Mouse (Mus musculus) embryo, embryonic 10 days (tissue): ENCODE results near the gene Baiap2.

Source experiments
- DNase-seq: peaks from one replicate; pipeline ENCODE4 v3.0.0-alpha.2; 2015; ENCODE audit warnings: low spot score

Baiap2 gene

DNA sequence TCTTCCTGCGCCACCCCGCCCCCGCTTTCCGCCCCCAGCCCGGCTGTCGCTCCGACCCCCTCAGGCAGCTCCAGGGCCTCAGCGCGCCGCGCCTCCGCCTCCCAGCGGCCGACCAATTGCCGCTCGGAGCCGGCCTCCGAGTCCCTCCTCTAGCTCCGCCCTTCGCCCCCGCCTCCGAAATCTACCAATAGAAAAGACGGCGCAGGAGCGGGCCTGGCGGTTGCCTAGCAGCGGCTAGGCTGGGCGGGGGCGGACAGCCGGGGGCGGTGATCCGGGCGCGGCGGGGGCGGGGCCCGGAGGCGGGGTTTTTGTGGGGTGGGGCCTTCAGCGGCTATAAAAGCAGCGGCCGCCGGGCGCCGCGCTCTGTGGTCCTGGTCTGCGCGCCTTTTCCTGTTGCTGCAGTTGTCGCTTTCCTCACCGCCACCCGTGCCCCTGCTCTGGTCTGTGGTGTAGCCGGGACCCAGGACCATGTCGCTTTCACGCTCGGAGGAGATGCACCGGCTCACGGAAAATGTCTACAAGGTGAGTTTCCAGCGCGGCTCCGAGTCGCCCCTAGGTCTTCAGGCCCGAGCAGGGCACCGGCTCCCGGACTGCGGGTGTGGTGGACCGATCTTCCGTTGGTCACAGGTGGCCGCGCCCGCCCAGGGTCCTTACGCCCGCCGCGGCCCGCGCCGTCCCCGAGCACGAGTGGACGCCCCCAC, at the start of gene Baiap2:
Gene Baiap2, plus strand, starts transcription at position 37 of the 701 bp plus-strand sequence.
- peak; percentile 98 for DNase-seq

DNA sequence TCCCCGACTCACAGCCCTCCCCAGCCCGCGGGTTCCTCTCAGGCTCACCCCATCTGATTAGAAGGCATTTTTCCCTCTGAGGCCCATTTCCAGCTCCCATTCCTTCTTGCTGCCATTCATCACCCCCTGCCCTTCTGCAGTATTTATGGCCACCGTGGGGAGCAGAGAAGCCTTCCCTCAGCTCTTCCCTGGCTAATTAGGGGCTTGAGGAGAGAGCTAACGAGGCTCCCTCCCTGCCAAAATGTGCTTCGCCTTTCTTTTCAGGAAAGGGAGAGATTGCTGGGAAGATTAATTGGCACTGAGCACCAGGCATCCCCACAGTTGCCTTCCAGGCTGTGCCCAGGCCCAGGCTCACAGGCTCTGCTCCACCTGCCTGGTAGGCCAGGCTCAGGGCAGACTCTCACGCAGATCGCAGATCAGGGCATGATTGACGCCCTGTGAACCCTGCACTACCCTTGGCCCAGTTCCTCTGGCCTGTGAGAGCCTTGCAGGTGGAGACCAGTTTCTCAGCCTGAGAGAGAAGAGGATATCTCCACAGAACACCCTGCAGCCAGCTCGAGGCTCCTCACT, 48.8 kb upstream of the Baiap2 start:
- no peak for DNase-seq

DNA sequence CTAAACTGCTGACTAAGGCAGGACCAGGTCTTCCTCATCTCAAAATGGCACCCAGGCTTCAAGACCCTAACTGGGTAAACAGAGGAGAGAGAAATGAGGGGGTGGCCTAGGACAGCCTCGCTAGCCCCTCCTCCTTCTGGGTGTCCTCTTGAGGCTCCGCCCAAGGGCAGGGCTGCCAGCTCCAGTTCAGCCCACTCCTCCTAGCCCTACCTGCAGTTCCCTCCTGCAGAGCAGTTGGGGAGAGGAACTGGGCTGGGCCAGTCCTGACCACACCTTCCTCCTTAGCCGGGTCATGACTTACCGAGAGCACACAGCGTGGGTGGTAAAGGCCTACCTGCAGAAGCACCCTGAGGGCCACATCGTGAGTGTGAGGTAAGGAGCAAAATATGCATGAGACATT, 47.9 kb upstream of the Baiap2 start:
- no peak for DNase-seq

DNA sequence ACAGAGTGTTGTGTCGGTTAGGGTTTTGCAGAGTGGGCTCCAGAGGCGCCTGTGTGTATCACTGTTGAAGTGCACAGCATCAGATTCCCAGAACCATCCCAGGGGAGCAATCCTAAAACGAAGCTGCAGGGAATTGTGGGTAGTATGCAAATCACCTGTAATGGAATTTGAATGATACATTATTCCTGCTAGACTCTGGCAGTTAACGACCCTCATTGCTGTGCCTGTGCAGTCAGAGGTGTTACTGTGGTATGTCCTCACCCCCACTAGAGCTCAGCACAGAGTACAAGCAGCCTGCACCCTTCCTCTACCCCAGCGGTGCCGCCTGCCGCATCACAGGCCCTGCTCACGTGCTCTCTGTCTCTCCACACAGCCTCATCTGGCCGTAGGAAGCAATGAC, 45.5 kb upstream of the Baiap2 start:
- DNase-seq: no peak

DNA sequence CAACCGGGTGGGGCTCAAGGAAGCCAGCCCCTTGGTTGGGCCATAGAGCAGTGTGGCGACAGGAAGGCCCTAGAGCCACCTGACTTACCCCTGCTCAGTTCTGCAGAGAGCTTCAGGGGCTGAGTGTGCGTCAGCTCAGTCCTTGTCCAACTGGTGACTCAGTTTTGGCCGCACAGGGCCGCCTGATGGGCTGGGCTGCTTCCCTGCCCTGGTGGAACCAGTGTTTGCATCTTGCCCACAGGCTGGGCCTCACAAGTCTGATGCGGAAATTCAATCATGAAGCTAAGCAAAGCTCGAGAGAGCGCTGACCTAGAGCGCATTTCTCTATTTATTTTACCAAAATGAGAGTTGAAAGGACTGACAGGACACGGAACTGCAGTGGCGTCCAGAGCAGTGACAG, 43.6 kb upstream of the Baiap2 start:
- no peak for DNase-seq

DNA sequence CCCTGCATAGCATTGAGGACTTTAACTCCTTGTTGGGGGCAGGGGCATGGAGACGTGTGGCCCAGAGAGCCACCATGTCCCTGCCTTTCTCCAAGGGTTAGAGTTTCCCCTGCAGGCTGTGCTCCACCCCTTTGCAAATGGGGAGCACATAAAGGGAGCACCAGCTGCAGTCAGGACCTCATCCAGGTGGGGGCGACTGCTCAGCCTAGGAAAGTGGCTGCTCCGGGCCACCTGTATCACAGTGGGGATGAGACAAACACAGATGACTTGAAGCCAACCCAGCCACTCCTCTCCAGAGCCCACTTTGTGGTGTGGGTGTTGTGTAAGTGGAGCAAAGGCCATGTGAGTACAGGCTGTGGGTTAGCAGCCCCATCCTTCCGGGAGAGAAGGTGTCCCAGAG, 41.4 kb upstream of the Baiap2 start:
- DNase-seq: no peak

DNA sequence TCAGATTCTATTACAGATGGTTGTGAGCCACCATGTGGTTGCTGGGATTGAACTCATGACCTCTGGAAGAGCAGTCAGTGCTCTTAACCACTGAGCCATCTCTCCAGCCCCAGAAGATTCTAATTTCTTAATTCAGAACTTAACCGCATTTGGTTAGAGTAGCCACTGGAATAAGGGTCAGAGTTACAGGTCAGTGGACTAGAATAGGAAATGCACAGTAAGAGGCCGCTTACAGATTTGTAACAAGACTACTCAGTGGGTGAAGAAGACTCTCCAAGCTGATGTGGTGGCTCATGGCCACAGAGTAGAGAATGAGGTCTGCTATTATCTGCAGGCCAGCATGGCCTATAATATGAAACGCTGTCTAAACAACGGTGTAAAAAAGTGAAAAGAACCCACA, 39.7 kb upstream of the Baiap2 start:
- no peak for DNase-seq

DNA sequence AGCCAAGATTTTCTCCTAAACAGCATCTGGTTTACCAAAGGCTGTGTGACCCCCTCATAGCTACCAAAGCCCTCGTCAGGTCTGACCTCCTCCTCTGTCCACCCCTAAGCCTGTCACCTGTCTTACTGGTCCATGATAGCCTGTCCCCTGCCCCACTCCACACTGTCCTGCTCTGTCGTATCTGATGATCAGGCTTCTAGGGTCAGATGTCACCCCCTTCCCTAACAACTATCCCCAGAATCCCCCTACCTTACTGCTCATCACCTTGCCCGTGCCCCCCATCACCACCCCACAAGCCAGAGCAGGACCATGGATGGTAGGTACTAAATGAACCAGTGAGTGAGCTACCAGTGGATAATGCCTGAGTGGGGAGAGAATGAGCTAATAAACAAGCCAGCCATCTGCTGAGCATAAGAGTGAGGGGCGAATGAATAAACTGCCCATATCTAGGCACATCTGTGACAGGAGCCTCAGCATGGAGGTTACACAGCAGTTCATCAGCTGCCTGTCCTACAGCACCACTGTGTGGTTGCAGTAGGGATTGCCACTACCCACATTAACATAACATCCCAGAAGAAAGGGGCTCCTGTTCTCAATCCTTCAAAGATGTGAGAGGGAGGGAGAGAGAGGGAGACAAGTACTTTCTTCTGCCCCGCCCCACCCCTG, 37.8 kb upstream of the Baiap2 start:
- peak; percentile 91 for DNase-seq

DNA sequence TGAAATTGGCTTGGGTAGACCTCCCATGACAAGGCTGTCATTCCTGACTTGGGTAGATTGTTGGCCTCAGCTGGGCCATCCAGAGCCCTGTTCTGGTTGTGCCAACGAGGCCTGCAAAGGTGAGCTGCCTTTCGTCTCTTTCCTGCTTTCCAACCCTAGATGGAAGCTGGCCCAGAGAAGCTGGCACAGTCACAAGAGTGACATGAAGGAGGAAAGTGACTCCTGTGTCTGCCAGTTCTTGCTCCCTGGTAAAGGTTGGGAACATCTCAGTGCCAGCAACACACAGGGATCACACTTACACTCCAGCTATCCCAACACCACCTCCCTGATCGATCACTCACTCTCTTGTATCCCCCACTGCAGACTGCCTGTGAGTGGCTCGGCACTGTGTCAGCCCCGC, 36.8 kb upstream of the Baiap2 start:
- DNase-seq: no peak

DNA sequence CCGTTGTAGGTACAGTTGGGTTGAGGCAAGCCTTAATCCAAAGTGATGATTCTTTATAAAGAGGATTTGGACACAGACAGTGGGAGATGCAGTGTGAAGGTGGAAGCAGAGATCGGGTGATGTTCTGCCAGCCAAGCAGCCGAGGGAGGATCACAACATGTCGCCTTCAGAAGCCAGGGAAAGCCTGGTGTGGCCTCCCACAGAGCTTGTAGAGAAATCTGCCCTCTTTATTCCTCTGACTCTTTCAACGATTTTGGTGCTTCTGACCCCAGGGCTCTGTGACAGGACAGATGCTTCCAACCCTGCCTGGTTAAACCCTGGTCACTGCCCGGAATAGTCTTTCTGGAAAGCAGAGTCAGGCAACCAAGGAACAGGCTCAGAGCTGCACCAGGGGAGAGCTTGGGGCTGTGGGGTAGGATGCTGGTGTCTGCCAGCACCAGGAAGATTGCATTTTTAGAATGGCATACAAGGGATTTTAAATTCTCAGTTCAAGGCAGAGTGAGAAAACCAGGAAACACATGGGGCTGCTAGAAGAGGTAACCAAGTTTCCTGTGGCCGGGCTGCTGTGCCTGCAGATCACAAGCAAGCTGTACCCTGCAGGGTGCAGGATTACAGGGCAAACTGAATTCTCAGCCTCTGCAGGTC, 35.4 kb upstream of the Baiap2 start:
- no peak for DNase-seq

DNA sequence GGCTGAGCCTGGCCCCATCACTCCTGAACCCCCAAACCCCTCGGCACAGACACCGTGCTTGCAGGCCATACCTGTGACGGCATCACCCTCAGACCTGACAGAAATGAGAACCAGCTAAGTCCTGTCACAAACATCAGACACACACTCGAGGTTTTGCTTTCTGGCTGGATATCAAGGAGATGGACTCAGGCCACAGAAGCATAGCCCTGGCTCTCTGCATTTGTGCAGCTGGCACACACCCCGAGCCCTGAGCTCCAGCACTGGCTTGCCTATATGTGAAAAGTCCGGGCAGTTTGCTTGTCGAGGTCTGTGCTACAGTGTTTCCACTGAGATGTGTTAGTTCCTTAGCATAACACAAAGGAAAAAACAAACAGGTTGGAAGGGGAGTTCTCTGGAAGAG, 34.9 kb upstream of the Baiap2 start:
- DNase-seq: no peak

DNA sequence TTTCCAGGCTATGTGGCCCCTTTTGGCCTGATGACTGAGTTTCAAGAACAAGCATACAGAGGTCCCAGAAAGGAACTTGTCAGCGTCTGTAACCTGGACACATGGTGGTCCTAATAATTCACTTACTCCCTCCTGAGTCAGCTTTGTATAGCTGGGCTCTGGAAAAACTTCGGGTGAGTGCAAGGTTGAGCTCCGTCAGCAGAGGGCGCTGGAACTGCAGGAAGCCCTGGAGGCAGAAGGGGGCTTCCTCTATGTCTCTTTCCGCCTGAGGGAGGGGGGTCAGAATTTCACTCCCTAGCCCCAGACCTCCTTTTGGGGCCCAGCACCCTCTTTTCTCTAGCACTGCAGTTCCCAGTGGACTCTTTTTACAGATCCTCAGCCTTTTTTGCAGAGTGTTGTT, 33.1 kb upstream of the Baiap2 start:
- DNase-seq: peak; percentile 80

DNA sequence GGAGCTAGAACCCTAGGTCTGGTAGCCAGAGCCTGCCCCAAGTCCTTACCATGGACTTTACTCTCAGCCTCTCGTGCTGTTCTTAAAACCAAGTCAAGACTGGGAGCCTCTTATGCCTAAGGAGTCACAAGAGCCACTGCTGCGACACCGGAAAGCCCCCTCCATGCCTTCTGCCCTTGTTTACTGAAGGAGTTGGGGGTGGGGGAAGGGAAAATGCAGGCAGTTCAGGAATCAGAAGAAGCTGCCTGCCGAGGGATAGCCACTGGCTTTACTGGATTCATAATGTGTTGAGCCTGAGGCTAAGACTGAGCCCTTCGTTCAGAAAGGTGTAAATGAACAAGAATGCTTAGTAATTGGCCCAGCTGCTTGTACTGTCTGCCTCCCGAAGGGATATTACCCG, 29.7 kb upstream of the Baiap2 start:
- no peak for DNase-seq

DNA sequence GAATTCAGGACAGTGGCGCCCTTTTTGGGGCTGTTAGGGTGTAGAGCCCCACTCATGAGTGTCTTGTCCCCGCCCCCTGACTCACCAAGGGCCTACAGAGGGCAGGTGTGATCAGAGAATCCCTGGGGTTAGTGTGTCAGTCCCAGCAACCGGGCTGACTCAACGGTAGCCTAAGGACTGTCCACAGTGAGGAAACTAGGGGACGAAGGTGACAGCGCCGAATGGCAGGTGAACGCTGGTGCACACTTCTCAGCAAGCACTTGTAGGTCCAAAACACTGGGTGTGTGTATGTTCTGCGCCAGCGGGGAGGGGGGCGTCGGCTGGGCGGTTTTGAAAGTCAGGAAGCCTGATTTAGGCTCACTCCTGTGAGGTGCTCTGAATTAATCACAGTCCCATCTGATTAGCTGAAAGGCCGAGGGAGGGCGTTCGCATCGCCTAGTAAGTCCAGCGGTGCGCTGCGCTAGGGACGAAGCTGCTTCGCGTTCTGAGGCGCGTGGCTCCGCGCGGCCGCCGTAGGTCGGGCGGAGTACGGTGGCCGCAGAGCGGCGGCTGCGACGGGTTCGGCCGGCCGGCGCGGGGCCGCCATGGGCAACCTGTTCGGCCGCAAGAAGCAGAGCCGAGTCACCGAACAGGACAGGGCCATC, 29.1 kb upstream of the Baiap2 start, which contains the start of gene Chmp6:
Gene Chmp6, plus strand, starts transcription at position 151 of the 644 bp plus-strand sequence.
- peak; percentile 93 for DNase-seq

DNA sequence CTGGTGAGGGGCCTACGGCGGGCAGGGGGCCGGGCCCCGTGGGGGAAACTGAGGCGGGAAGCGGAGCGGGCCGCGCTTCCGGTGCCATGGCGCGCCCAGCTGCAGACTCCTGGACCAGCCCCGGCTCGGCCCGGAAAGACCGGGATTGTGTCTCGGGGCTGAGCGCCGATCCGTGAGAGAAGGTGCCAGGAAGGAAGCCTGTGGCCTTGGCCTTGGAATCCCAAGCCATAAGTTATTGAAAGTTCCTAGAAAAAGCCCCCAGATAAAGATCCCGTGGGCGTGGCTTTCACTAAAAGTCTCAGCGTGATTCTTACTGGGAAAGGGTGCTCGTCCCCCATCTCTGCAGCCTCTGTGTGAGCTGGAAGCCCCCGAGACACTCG, 28.6 kb upstream of the Baiap2 start:
- no peak for DNase-seq

DNA sequence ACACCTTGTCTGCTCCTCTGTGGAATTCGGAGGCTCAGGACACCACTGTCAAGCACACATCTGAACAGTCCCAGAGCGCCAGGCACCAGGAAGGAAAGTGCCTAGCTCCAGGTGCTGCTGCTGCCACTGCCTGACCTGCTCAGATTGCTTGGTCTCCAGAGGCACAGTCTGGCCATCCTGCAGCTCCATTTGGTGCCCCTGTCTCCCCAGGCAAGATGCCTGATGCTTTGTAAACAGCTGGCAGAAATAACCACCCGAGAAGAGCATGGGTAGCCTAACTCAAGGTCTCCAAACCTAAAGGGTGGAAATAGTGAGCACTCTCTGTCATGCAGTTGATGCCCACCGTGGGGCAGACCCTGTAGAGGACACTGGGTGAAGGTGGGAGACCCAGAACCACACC, 28.2 kb upstream of the Baiap2 start:
- no peak for DNase-seq

DNA sequence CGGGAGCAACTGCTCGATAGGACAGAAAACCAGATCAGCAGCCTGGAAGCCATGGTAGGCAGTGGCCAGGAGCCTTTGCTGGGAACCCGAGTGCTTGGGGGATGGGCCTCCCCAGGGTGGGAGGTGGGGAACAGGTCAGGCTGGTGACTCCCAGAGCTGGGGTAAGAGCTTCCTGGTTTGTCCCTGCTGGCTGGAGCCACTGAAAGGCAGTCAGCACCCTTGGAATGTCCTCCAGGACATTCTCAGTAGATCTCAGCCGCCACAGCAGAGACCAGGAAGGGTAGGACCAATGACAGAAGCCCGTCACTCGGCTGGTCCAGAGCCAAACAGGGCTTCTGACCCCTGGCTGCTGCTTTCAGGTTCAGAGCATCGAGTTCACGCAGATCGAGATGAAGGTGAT, 26.9 kb upstream of the Baiap2 start:
- no peak for DNase-seq

DNA sequence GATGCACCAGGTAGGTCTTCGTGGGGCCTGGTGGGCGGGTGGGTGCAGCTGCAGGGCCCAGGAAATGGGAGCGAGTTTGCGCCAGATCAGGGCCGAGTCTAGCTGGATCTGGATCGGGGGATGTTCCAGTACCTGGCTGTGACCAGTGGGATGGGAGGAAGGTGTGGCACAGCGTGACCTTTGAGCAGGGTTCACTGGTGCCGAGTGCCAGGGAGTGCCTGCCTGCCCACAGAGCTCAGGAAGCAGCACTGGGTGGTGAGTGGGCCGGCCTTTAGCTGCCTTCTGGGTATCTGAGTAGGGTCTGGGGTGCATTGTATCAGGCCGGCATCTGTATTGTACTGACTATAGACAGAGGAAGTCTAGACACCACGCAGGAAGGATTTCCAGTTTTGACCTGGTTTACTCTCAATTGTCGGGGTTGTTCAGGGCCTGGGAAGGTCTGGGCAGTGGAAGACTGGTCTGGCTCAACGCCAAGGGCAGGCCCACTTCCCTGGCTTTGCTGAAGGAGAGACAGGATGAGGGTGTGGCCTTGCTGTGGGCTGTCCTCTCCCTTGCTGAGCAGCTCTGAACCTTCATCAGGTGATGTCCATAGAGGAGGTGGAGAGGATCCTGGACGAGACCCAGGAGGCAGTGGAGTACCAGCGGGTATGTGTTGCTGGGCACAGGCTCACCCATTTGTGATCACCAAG, 26.3 kb upstream of the Baiap2 start:
- DNase-seq: no peak

DNA sequence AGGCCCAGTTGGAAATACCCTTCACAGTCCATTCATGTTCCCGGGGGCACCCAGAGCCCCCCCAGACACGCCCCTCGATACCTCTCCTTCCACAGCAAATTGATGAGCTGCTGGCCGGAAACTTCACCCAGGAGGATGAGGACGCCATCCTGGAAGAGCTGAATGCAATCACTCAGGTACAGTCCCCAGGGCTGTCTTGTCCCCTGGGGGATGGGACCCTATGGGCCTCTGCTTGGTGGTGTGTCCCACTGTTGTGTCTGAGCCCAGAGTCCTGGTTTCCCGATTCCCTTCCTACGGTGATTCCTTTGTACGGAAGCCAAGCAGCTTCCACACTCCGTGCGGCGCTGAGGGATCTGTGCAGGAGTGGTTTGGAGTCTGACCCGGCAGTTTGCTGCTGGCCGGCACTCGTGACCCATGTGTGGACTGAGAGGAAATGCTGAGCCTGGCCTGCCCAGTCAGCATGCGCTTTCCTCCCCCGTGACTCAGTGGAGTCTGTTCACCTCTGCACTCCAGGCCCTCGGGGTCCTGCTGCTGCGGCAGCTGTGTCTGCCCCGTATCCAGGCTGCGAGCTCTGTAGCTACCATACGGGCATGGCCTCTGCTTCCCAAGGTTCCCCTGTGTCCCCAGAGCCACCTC, 25.6 kb upstream of the Baiap2 start:
- DNase-seq: no peak

DNA sequence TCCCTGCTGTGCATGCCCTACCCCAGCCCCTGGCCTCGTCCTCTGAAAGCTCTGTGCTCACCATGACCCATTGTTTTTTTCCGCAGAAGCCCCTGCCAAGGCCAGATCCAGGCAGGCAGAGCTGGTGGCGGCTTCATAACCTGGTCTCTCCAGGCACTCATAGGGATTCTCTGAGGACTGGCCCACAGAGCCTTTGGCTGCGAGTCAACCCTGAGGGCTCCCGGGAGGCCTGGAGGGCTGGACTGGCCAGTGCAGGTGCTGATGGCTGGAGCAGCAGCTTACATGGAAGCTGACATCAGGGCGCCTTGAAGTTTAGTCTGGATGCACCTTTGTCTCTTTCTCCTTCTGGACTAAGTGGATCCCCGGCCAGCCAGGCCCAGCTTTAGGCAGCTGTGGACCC, 24.0 kb upstream of the Baiap2 start:
- DNase-seq: no peak

DNA sequence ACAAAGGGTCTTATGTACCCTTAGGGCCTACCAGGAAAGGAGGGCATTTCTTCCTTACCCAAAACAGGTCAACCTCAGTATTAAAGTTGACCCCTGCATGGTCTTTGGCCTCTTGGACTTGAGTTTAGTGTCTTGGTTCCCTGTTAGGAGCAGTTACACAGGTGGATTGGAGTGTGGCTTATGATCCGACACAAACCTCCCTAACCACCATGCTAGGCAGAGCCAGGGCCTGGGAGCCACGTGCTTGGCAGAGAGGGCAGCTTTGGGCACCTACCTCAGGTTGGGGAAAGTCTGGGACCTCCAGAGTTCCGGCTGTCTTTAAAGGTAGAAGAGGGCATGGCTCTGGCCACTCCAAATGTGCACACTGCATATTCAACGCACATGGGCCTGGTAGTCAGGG, 23.1 kb upstream of the Baiap2 start:
- no peak for DNase-seq

DNA sequence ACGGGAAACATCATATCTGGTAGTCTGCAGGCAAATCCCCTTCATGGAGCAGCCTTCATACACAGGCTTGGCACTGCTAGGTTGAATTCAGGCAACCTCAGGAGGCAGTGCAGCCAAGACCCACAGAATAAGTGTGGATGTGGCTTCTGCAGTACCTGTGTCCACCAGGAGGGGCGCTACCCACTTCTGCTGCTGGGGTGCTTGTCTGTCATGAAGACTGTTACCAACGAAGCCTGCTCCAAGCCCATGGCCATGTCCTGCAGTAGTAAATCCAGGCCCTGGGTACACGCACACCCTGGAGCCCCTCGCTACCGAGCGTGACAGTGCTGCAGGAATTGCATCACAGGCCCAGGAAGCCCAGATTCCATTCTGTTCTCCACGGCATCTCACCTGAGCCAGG, 22.7 kb upstream of the Baiap2 start:
- peak; percentile 75 for DNase-seq
